Mouse (Mus musculus): ENCODE results near the gene Dagla. TPM values are rescaled to one million over a fixed set of nuclear protein-coding genes. Genes with fewer than 3 reads are reported as not detected.

Dagla gene
- polyA plus RNA-seq, 1 experiment from 2014 or later = 0.98 TPM

- peak overlapping the region; percentile 28; the same call in 1 of the 2 replicates for H3K9ac ChIP-seq (replicated peaks; ENCODE audit: low read length)
- no peaks in the 10 kb centered on the region for H3K36me3 ChIP-seq (replicated peaks; ENCODE audit: control insufficient read depth, insufficient read depth, low read depth, low read length)
- ATAC-seq (replicated peaks; ENCODE audit: insufficient number of reproducible peaks, low FRiP score, low TSS enrichment, low read depth) (no peak), DNase-seq (ENCODE audit: low spot score) (peak; percentile 34)
- no peaks in the 10 kb centered on the region for H3K9me3 ChIP-seq (replicated peaks; ENCODE audit: control insufficient read depth, low read length)
- no peak overlapping the region for H3K4me3 ChIP-seq (ENCODE audit: low read depth, low read length)
- no peak overlapping the region for H3K4me2 ChIP-seq (ENCODE audit: low read depth, low read length)
- peaks cover 7% of the 10 kb centered on the region; the same call in 1 of the 2 replicates for H3K4me1 ChIP-seq (ENCODE audit: control insufficient read depth, insufficient read depth, low read length)
- WGBS = 8% methylated on average over 7 of the region's 7 CpGs
- H3K27ac ChIP-seq (replicated peaks; ENCODE audit: low read depth, low read length) = no peak overlapping the region
- no peaks in the 10 kb centered on the region for H3K27me3 ChIP-seq (ENCODE audit: control insufficient read depth, insufficient read depth, low read length)
Measured at GRCm38 (mm10) chr19:10231016-10231415, 73.7 kb downstream of the Dagla start.

GRCm38 (mm10) chr19:10225767-10226166 lies 78.9 kb downstream of the Dagla start:
- H3K27ac ChIP-seq (replicated peaks; ENCODE audit: low read depth, low read length) = no peak overlapping the region
- H3K9me3 ChIP-seq (replicated peaks; ENCODE audit: control insufficient read depth, low read length) = no peaks in the 10 kb centered on the region
- 83% methylated on average over 4 of the region's 4 CpGs for WGBS

GRCm38 (mm10) chr19:10224637-10225453 lies 79.8 kb downstream of the Dagla start:
- Histone ChIP-seq H3K4me2 (ENCODE audit: low read depth, low read length) (peak overlapping the region; percentile 11; the same call in 1 of the 2 replicates), H3K27ac (replicated peaks; ENCODE audit: low read depth, low read length) (no peak overlapping the region), H3K36me3 (replicated peaks; ENCODE audit: control insufficient read depth, insufficient read depth, low read depth, low read length) (no peaks in the 10 kb centered on the region), H3K9ac (replicated peaks; ENCODE audit: low read length) (peak overlapping the region; percentile 50), H3K4me1 (ENCODE audit: control insufficient read depth, insufficient read depth, low read length) (peaks cover 5% of the 10 kb centered on the region; the same call in 1 of the 2 replicates), H3K9me3 (replicated peaks; ENCODE audit: control insufficient read depth, low read length) (no peaks in the 10 kb centered on the region), H3K27me3 (ENCODE audit: control insufficient read depth, insufficient read depth, low read length) (no peaks in the 10 kb centered on the region), H3K4me3 (ENCODE audit: low read depth, low read length) (no peak overlapping the region)
- WGBS = 23% methylated on average over 26 of the region's 26 CpGs
- DNase-seq (ENCODE audit: low spot score) = peak; percentile 55
- ATAC-seq (replicated peaks; ENCODE audit: insufficient number of reproducible peaks, low FRiP score, low TSS enrichment, low read depth) = peak; percentile 44; the same call in 1 of the 2 replicates

More at GRCm38 (mm10) chr19:10225767-10226166, 78.9 kb downstream of the Dagla start:
- H3K9ac ChIP-seq (replicated peaks; ENCODE audit: low read length) = no peak overlapping the region
- peaks cover 6% of the 10 kb centered on the region; the same call in 1 of the 2 replicates for H3K4me1 ChIP-seq (ENCODE audit: control insufficient read depth, insufficient read depth, low read length)
- no peak overlapping the region for H3K4me3 ChIP-seq (ENCODE audit: low read depth, low read length)
- H3K4me2 ChIP-seq (ENCODE audit: low read depth, low read length) = no peak overlapping the region
- no peaks in the 10 kb centered on the region for H3K36me3 ChIP-seq (replicated peaks; ENCODE audit: control insufficient read depth, insufficient read depth, low read depth, low read length)
- ATAC-seq (replicated peaks; ENCODE audit: insufficient number of reproducible peaks, low FRiP score, low TSS enrichment, low read depth) (no peak), DNase-seq (ENCODE audit: low spot score) (no peak)
- H3K27me3 ChIP-seq (ENCODE audit: control insufficient read depth, insufficient read depth, low read length) = no peaks in the 10 kb centered on the region

GRCm38 (mm10) chr19:10223561-10223960 lies 81.1 kb downstream of the Dagla start:
- WGBS = 72% methylated on average over 4 of the region's 4 CpGs
- no peak overlapping the region for H3K27ac ChIP-seq (replicated peaks; ENCODE audit: low read depth, low read length)
- DNase-seq (ENCODE audit: low spot score) (no peak), ATAC-seq (replicated peaks; ENCODE audit: insufficient number of reproducible peaks, low FRiP score, low TSS enrichment, low read depth) (no peak)
- H3K36me3 ChIP-seq (replicated peaks; ENCODE audit: control insufficient read depth, insufficient read depth, low read depth, low read length) = no peaks in the 10 kb centered on the region
- H3K9ac ChIP-seq (replicated peaks; ENCODE audit: low read length) = no peak overlapping the region
- H3K4me3 ChIP-seq (ENCODE audit: low read depth, low read length) = no peak overlapping the region
- H3K4me1 ChIP-seq (ENCODE audit: control insufficient read depth, insufficient read depth, low read length) = peaks cover 5% of the 10 kb centered on the region; the same call in 1 of the 2 replicates
- H3K9me3 ChIP-seq (replicated peaks; ENCODE audit: control insufficient read depth, low read length) = no peaks in the 10 kb centered on the region
- H3K27me3 ChIP-seq (ENCODE audit: control insufficient read depth, insufficient read depth, low read length) = no peaks in the 10 kb centered on the region
- no peak overlapping the region for H3K4me2 ChIP-seq (ENCODE audit: low read depth, low read length)

GRCm38 (mm10) chr19:10222656-10223055 lies 82.0 kb downstream of the Dagla start:
- no peak overlapping the region for H3K27ac ChIP-seq (replicated peaks; ENCODE audit: low read depth, low read length)
- no peak overlapping the region for H3K4me3 ChIP-seq (ENCODE audit: low read depth, low read length)
- no peaks in the 10 kb centered on the region for H3K36me3 ChIP-seq (replicated peaks; ENCODE audit: control insufficient read depth, insufficient read depth, low read depth, low read length)
- H3K4me2 ChIP-seq (ENCODE audit: low read depth, low read length) = no peak overlapping the region
- DNase-seq (ENCODE audit: low spot score) (no peak), ATAC-seq (replicated peaks; ENCODE audit: insufficient number of reproducible peaks, low FRiP score, low TSS enrichment, low read depth) (no peak)
- no peaks in the 10 kb centered on the region for H3K27me3 ChIP-seq (ENCODE audit: control insufficient read depth, insufficient read depth, low read length)
- no peak overlapping the region for H3K9ac ChIP-seq (replicated peaks; ENCODE audit: low read length)
- 30% methylated on average over 8 of the region's 8 CpGs for WGBS
- peaks cover 5% of the 10 kb centered on the region; the same call in 1 of the 2 replicates for H3K4me1 ChIP-seq (ENCODE audit: control insufficient read depth, insufficient read depth, low read length)
- no peaks in the 10 kb centered on the region for H3K9me3 ChIP-seq (replicated peaks; ENCODE audit: control insufficient read depth, low read length)

- Histone ChIP-seq H3K27me3 (ENCODE audit: control insufficient read depth, insufficient read depth, low read length) (no peaks in the 10 kb centered on the region), H3K4me3 (ENCODE audit: low read depth, low read length) (no peak overlapping the region), H3K9ac (replicated peaks; ENCODE audit: low read length) (no peak overlapping the region), H3K27ac (replicated peaks; ENCODE audit: low read depth, low read length) (no peak overlapping the region), H3K36me3 (replicated peaks; ENCODE audit: control insufficient read depth, insufficient read depth, low read depth, low read length) (no peaks in the 10 kb centered on the region), H3K9me3 (replicated peaks; ENCODE audit: control insufficient read depth, low read length) (no peaks in the 10 kb centered on the region), H3K4me2 (ENCODE audit: low read depth, low read length) (no peak overlapping the region), H3K4me1 (ENCODE audit: control insufficient read depth, insufficient read depth, low read length) (peaks cover 5% of the 10 kb centered on the region; the same call in 1 of the 2 replicates)
- WGBS = 77% methylated on average over 4 of the region's 4 CpGs
- ATAC-seq (replicated peaks; ENCODE audit: insufficient number of reproducible peaks, low FRiP score, low TSS enrichment, low read depth) (no peak), DNase-seq (ENCODE audit: low spot score) (peak; percentile 45)
Measured at GRCm38 (mm10) chr19:10221585-10221984, 83.1 kb downstream of the Dagla start.

GRCm38 (mm10) chr19:10219593-10219992 lies 85.1 kb downstream of the Dagla start:
- Histone ChIP-seq H3K4me1 (ENCODE audit: control insufficient read depth, insufficient read depth, low read length) (no peaks in the 10 kb centered on the region), H3K4me2 (ENCODE audit: low read depth, low read length) (no peak overlapping the region), H3K27me3 (ENCODE audit: control insufficient read depth, insufficient read depth, low read length) (no peaks in the 10 kb centered on the region), H3K9me3 (replicated peaks; ENCODE audit: control insufficient read depth, low read length) (no peaks in the 10 kb centered on the region), H3K27ac (replicated peaks; ENCODE audit: low read depth, low read length) (no peak overlapping the region), H3K4me3 (ENCODE audit: low read depth, low read length) (no peak overlapping the region), H3K36me3 (replicated peaks; ENCODE audit: control insufficient read depth, insufficient read depth, low read depth, low read length) (no peaks in the 10 kb centered on the region), H3K9ac (replicated peaks; ENCODE audit: low read length) (no peak overlapping the region)
- ATAC-seq (replicated peaks; ENCODE audit: insufficient number of reproducible peaks, low FRiP score, low TSS enrichment, low read depth) (no peak), DNase-seq (ENCODE audit: low spot score) (no peak)
- 69% methylated on average over 6 of the region's 6 CpGs for WGBS

GRCm38 (mm10) chr19:10219108-10219507 lies 85.6 kb downstream of the Dagla start:
- Histone ChIP-seq H3K27me3 (ENCODE audit: control insufficient read depth, insufficient read depth, low read length) (no peaks in the 10 kb centered on the region), H3K4me1 (ENCODE audit: control insufficient read depth, insufficient read depth, low read length) (no peaks in the 10 kb centered on the region), H3K27ac (replicated peaks; ENCODE audit: low read depth, low read length) (no peak overlapping the region), H3K4me3 (ENCODE audit: low read depth, low read length) (no peak overlapping the region), H3K36me3 (replicated peaks; ENCODE audit: control insufficient read depth, insufficient read depth, low read depth, low read length) (no peaks in the 10 kb centered on the region), H3K9ac (replicated peaks; ENCODE audit: low read length) (no peak overlapping the region), H3K9me3 (replicated peaks; ENCODE audit: control insufficient read depth, low read length) (no peaks in the 10 kb centered on the region), H3K4me2 (ENCODE audit: low read depth, low read length) (no peak overlapping the region)
- ATAC-seq (replicated peaks; ENCODE audit: insufficient number of reproducible peaks, low FRiP score, low TSS enrichment, low read depth) (no peak), DNase-seq (ENCODE audit: low spot score) (peak; percentile 83)
- WGBS = 45% methylated on average over 3 of the region's 3 CpGs

All from embryonic facial prominence, embryonic 11.5 days (tissue).